Mouse (Mus musculus): ENCODE results near the gene Acsf3.

GRCm38 (mm10) chr8:122865441-122865840 is 90.2 kb downstream of the Acsf3 start:
- no peak for TF ChIP-seq EP300 (IDR thresholded peaks at IDR 0.05; ENCODE audit: low read depth)
- peak; percentile 59 for TF ChIP-seq CTCF (IDR thresholded peaks at IDR 0.05; ENCODE audit: low read depth)

Data from liver, postnatal 0 days (tissue).